Mouse (Mus musculus): ENCODE measurements around the gene Grpr. TPM values are rescaled to one million over a fixed set of nuclear protein-coding genes. Genes with fewer than 3 reads are reported as not detected.

Gene Grpr
- total and polyA plus RNA-seq, 3 experiments, result not detected

GRCm38 (mm10) chrX:163547042-163547441, 2.4 kb downstream of the Grpr start:
- Histone ChIP-seq H3K79me2 (replicated peaks; ENCODE audit: control insufficient read depth, extremely low read depth, insufficient read depth, poor library complexity, severe bottlenecking) (no peaks in the 10 kb centered on the region), H3K4me1 (ENCODE audit: control insufficient read depth in 1 of 2, insufficient read depth in 2 of 2) (no peaks in the 10 kb centered on the region), H3K4me2 (ENCODE audit: insufficient read depth, low read depth, poor library complexity, severe bottlenecking) (no peak overlapping the region), H3K36me3 (replicated peaks in 1 of 2; ENCODE audit: control insufficient read depth in 1 of 2, insufficient read depth in 1 of 2, low read length in 1 of 2) (no peaks in the 10 kb centered on the region), H3K4me3 (replicated peaks in 1 of 3; ENCODE audit: low read depth in 2 of 3, low read length in 2 of 3, poor library complexity in 1 of 3) (no peak overlapping the region), H3K27ac (ENCODE audit: insufficient read depth, low read depth) (no peak overlapping the region), H3K9ac (ENCODE audit: insufficient read depth, low read depth) (no peak overlapping the region), H3K27me3 (replicated peaks) (no peaks in the 10 kb centered on the region), H3K9me3 (replicated peaks; ENCODE audit: low read length) (no peaks in the 10 kb centered on the region)
- in situ Hi-C loops (cut with MboI; ENCODE audit: low pct_ligation_motif_present, low pct_unique_long_range_greater_than_20kb, low sequenced_read_pairs) (no loop called here), dilution Hi-C loops (cut with MboI; ENCODE audit: extremely low pct_ligation_motif_present, extremely low pct_unique_long_range_greater_than_20kb, low sequenced_read_pairs) (no loop called here)
- TF ChIP-seq ZKSCAN1 (IDR thresholded peaks at IDR 0.05; ENCODE audit: borderline replicate concordance, low read depth, low read length) (no peak), KAT2A (IDR thresholded peaks at IDR 0.05; ENCODE audit: insufficient replicate concordance, low read length) (no peak), ZNF384 (IDR thresholded peaks at IDR 0.05; ENCODE audit: low read depth, low read length) (no peak), NRF1 (IDR thresholded peaks at IDR 0.05; ENCODE audit: low read depth, low read length) (no peak), USF1 (IDR thresholded peaks at IDR 0.05; ENCODE audit: low read depth, low read length) (no peak), ZC3H11A (IDR thresholded peaks at IDR 0.05; ENCODE audit: low read depth, low read length) (no peak), USF2 (conservative IDR thresholded peaks at IDR 0.05; ENCODE audit: low read depth, low read length) (no peak), RCOR1 (conservative IDR thresholded peaks at IDR 0.05; ENCODE audit: low read depth, low read length) (no peak)
- DNase-seq (ENCODE audit: extremely low read depth), result no peak

GRCm38 (mm10) chrX:163532836-163533235, 16.6 kb downstream of the Grpr start:
- no peak overlapping the region for H3K9ac ChIP-seq (ENCODE audit: insufficient read depth, low read depth)
- H3K79me2 ChIP-seq (replicated peaks; ENCODE audit: control insufficient read depth, extremely low read depth, insufficient read depth, poor library complexity, severe bottlenecking), result no peaks in the 10 kb centered on the region
- no peaks in the 10 kb centered on the region for H3K36me3 ChIP-seq (replicated peaks in 1 of 2; ENCODE audit: control insufficient read depth in 1 of 2, insufficient read depth in 1 of 2, low read length in 1 of 2)
- H3K27ac ChIP-seq (ENCODE audit: insufficient read depth, low read depth), result no peak overlapping the region
- in situ Hi-C loops (cut with MboI; ENCODE audit: low pct_ligation_motif_present, low pct_unique_long_range_greater_than_20kb, low sequenced_read_pairs), result no loop called here
- H3K4me1 ChIP-seq (ENCODE audit: control insufficient read depth in 1 of 2, insufficient read depth in 2 of 2), result no peaks in the 10 kb centered on the region
- no peak overlapping the region for H3K4me3 ChIP-seq (replicated peaks in 1 of 3; ENCODE audit: low read depth in 2 of 3, low read length in 2 of 3, poor library complexity in 1 of 3)
- H3K27me3 ChIP-seq (replicated peaks), result no peaks in the 10 kb centered on the region
- dilution Hi-C loops (cut with MboI; ENCODE audit: extremely low pct_ligation_motif_present, extremely low pct_unique_long_range_greater_than_20kb, low sequenced_read_pairs), result no loop called here
- no peak for DNase-seq (ENCODE audit: extremely low read depth)
- no peak overlapping the region for H3K4me2 ChIP-seq (ENCODE audit: insufficient read depth, low read depth, poor library complexity, severe bottlenecking)
- H3K9me3 ChIP-seq (replicated peaks; ENCODE audit: low read length), result no peaks in the 10 kb centered on the region
- TF ChIP-seq MAX (IDR thresholded peaks at IDR 0.05; ENCODE audit: low read length), result no peak
- no peak for TF ChIP-seq RAD21 (IDR thresholded peaks at IDR 0.05; ENCODE audit: low read depth, low read length)
- TF ChIP-seq NRF1 (IDR thresholded peaks at IDR 0.05; ENCODE audit: low read depth, low read length), result no peak
- no peak for TF ChIP-seq CTCF (conservative IDR thresholded peaks at IDR 0.05 in 1 of 2, IDR thresholded peaks at IDR 0.05 in 1 of 2; ENCODE audit: low read depth in 2 of 2, low read length in 2 of 2)
- TF ChIP-seq SIN3A (IDR thresholded peaks at IDR 0.05; ENCODE audit: low read length), result no peak
- no peak for TF ChIP-seq ZKSCAN1 (IDR thresholded peaks at IDR 0.05; ENCODE audit: borderline replicate concordance, low read depth, low read length)
- TF ChIP-seq POLR2A (IDR thresholded peaks at IDR 0.05; ENCODE audit: low read depth, low read length), result no peak
- TF ChIP-seq MAFK (IDR thresholded peaks at IDR 0.05; ENCODE audit: insufficient replicate concordance, low read length), result no peak
- no peak for TF ChIP-seq KAT2A (IDR thresholded peaks at IDR 0.05; ENCODE audit: insufficient replicate concordance, low read length)
- no peak for TF ChIP-seq EP300 (IDR thresholded peaks at IDR 0.05; ENCODE audit: low read length)
